Mouse (Mus musculus): ENCODE results near the gene Gm15737.
A peak's percentile ranks its signal among the peaks of the same experiment; 100 is the strongest.

Gene Gm15737

GRCm38 (mm10) chr6:92869089-92869581 lies at the start of gene Gm15737:
Gene Gm15737, plus strand, starts transcription at chr6:92869357.
- DNase-seq (ENCODE audit: low read depth, low spot score) = no peak

- DNase-seq (ENCODE audit: low read depth, low spot score) = no peak
These were observed 47.6 kb upstream of the Gm15737 start for GRCm38 (mm10) chr6:92821606-92822005.

GRCm38 (mm10) chr6:92822006-92822405 lies 47.2 kb upstream of the Gm15737 start:
- DNase-seq (ENCODE audit: low read depth, low spot score) = no peak

- no peak for DNase-seq (ENCODE audit: low read depth, low spot score)
These were observed 45.2 kb upstream of the Gm15737 start for GRCm38 (mm10) chr6:92823991-92824390.

GRCm38 (mm10) chr6:92826561-92826960 lies 42.6 kb upstream of the Gm15737 start:
- DNase-seq (ENCODE audit: low read depth, low spot score) = no peak

DNA sequence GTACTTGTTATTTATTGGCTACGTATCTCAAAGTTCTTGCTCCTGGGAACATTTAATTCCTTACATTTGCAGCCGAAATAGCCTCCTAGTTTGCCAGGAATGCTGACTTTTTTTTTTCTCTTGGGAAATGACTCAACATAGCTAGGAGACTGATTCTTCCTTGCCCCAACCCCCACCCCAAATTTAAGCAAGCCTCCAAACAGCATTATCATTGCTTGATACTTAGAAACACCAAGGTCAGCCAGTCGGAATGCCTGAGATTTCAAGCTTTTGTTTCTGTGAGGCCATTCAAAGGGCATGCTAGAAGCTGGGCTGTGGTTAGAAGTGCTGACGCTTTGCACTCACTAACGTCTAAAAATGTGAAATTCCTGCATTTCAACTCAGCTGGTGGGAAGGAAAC lies 41.8 kb upstream of the Gm15737 start:
- no peak for DNase-seq (ENCODE audit: low read depth, low spot score)

DNA sequence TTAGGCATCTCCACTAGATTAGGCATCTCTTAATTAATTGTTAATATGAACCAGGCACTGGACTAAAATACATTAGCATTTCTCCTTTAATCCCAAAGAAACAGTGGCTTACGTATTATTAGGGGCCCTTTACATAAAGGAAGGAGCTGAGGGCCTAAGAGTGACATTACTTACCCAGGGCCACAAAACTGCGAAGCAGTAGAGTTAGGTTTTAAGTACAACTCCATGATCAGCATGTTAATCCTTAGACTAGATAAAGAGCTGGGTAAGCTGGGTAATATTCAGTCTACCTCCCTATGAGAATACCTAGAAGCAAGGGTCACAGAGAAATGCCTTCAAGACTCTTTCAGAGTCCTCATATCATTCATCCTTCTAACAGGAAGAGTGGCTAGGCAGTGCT lies 40.0 kb upstream of the Gm15737 start:
- no peak for DNase-seq (ENCODE audit: low read depth, low spot score)

- DNase-seq (ENCODE audit: low read depth, low spot score) = no peak
These were observed 38.1 kb upstream of the Gm15737 start for GRCm38 (mm10) chr6:92831106-92831505.

DNA sequence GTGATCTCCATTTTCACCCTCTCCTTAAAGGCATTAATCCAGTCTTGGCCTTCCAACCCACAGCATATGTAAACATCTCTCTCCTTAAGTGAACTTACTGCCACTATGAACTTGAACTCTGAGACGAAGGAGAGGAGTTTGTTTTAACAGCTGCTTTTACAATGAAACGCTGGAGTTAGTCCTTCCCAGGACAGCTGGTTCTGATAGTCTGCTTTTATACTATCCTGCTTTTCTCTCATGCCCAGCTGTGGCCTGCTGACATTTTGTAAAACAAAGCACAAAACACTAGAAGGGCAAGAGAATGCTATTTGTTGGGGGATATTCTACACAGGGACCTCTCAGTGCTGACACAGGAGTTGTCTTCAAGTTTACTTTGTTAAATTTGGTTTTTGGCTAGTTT lies 27.2 kb upstream of the Gm15737 start:
- DNase-seq (ENCODE audit: low read depth, low spot score) = peak; percentile 20

DNA sequence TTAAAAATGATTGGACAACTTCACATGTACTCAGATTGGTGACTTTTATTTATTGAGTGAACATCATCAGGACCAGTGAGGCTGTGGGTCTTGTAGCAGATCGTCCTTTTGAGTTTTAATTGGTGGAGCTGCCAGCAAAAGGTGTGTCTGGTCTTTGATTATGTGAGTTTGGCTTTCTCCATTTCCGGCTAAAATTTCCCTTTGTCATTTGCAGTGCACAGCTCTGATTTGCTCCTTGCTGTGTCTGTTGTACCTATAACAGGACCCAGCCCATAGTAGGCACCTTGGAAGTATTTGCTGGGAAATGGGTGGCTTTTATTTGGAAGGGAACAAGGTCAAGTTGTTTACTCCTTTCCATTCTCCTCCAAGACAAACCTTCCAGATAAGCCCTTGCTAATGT lies 25.7 kb upstream of the Gm15737 start:
- no peak for DNase-seq (ENCODE audit: low read depth, low spot score)

- no peak for DNase-seq (ENCODE audit: low read depth, low spot score)
These were observed 23.3 kb upstream of the Gm15737 start for GRCm38 (mm10) chr6:92845898-92846297.

- no peak for DNase-seq (ENCODE audit: low read depth, low spot score)
These were observed 22.5 kb upstream of the Gm15737 start for GRCm38 (mm10) chr6:92846614-92847013.

DNA sequence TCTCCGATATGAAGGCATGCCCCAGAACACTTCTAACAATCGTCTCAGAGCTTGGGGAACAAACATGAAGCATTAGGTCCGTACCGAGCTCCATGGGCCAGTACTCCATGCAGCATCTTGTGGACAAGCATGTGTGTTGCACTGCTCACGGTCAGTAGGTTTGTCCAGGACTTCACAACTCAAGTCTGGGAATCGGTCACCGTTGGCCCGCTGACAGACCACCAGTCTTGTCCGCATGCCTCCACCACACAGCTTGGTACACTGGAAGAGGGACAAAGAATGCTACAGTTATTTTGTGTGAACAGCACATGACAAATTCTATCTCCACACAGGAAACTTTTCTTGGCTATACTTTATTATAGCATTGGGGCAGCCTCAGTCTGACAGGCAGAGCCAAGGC lies 19.9 kb upstream of the Gm15737 start:
- no peak for DNase-seq (ENCODE audit: low read depth, low spot score)

GRCm38 (mm10) chr6:92850250-92850649 lies 18.9 kb upstream of the Gm15737 start:
- DNase-seq (ENCODE audit: low read depth, low spot score) = no peak

DNA sequence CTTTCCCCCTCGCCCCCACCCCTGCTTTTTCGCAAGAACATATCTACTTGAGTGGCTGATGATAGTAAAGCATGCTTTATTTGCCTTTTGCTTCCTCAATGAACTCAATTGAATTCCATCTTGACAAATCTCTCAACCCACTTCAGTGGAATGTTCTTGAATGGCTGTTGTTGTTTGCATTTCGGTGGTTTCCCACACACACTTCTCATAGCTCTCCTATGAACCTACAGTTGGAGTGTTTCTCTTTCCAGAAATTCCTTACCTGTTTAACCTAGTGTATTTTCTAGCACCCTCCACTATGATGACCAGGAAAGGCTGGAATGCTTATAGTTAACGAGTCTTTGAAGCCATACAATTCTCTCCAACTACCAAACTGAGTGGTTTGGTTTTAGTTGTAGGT lies 14.3 kb upstream of the Gm15737 start:
- no peak for DNase-seq (ENCODE audit: low read depth, low spot score)

DNA sequence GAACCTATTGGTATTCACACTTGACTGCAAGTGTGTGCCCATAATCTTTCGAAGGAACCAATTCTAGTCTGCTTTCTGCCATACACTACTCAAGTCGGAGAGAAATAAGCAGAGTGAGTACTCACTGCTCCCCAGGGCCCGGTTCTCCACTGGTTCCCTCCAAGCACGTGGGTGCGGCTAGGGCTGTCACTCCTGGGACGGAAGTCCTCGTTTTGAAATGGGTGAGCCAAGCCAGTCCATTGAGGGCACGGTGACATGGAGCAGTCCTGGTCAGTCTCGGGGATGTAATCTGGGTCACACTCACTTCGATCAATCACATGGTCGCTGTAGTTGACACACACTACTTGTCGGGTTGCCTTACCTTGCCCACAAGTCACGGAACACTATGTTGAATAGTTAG lies 11.4 kb upstream of the Gm15737 start:
- DNase-seq (ENCODE audit: low read depth, low spot score) = no peak

DNA sequence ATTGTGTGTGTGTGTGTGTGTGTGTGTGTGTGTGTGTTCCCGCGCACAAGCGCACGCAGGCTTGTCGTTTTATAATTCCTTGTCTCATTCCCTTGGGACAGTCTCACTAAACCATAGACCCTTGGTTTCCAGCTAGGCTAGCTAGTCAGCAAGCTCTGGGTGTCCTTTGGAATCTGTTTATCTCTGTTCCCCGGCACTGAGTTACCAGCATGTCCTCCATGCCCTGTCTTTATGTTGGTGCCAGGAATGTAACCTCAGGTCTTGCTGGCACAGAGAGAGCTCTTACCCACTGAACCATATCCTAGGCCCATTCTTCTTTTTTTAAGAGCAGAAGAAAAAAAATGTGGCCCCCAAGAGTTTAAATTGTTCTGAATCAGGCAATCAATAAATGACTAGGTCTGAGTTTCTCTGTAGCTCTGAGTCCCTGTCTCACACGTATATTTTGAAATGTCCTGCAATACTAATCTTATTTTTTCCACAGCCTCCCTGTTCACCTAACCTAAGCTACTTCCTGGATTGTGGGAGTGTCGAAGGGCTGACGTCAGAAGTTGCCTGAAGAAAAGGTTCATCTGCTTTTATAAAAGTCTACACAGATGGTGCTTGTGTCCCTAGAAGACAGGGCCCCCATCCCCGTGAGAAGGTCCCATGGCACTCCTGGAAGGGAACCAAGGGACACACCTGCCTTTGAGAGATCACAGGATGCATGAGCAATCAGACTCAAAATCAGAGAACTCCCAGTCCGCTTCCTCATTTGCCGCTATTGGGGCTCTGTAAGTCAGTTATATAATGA lies 10.2 kb upstream of the Gm15737 start:
- no peak for DNase-seq (ENCODE audit: low read depth, low spot score)

DNA sequence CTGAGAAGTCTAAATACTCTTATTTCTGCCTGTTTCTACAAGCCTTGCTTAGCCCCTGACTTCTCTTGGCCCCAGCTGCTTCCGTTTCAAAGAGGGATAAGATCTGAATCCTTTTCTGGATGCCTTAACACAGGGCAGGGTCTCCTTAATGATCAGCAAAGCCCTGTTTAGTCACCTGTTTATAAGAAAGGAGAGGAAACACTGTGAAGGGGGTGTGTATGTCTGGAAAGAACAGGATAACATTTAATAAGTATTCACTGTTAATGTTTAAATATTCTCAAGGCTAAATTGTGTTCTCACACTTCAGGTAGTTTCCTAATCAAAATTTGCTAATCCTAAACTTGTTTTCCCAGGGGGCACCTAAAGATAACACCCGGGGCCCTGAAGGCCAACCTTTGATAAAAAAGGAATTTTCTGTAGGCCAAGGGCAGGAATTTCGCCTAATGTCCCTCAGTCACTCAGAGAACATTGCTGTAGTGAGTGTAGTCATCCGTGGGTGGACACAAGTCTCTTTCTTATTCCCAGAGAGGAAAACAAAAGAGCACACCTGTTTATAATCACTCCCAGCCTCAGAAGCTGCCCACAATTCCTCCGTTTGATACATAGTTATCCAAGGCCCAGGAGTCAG lies 8.8 kb upstream of the Gm15737 start:
- peak; percentile 17 for DNase-seq (ENCODE audit: low read depth, low spot score)

DNA sequence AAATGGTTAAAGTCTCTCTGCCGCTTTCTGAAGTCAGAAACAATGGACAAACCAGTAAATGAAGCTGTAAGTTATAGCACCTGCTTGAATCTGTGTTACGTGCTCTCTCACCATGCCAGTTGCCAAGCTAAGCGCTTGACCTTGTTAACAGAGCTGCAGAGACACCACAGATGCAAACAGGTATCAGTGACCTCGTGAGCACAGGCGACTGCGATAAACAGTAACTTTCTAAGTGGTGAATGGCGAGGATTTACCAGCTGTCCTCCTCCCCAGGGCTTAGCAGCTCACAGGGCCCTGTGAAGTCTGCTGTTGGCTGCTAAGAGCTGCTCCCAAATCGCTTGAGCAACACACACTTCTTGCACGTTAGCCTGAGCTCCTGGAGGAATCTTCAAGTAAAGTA lies 6.6 kb upstream of the Gm15737 start:
- DNase-seq (ENCODE audit: low read depth, low spot score) = no peak

- DNase-seq (ENCODE audit: low read depth, low spot score) = peak; percentile 59
These were observed 544 bp downstream of the Gm15737 start for GRCm38 (mm10) chr6:92869582-92870219.

DNA sequence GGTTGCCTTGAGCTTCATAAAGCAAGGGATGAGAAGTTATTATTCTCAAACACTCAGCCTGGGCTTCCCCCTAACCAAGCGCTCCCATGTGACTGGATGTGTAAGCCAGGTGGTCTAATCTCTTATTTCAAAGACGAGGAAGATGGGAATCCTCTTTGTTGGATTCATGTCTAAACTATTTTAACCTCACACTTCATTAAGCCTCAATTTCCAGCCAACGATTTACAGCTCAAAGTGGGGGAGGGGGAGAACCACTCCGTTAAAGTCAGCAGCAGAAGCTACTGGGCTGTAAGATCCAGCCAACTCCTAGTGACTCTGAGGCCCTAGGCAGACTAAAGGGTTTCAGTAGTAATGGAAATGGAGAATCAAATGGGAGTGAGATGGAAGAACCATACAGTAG lies 2.7 kb downstream of the Gm15737 start:
- no peak for DNase-seq (ENCODE audit: low read depth, low spot score)

DNA sequence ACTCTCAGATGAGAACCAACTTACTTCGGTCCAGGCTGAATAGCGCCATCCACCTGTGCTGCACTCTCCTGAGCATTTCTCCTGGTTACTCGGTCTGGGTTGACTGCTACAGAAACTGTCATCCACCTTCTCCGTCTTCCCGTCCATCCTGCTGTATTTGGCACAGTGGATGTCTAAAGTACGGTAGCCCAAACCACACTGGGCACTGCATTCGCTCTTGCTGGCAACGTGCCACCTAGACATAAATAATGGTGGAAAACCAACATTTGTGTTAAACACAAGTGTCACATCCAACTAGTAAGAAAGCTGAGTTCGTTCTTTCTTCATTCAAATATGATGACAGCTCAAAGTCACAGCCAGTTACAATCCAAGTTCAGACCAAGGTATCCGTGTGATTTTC lies 3.6 kb downstream of the Gm15737 start:
- DNase-seq (ENCODE audit: low read depth, low spot score) = no peak

- DNase-seq (ENCODE audit: low read depth, low spot score) = no peak
These were observed 5.7 kb downstream of the Gm15737 start for GRCm38 (mm10) chr6:92874854-92875253.

All from forelimb bud, embryonic 11.5 days (tissue).